Mouse (Mus musculus) liver, embryonic 14.5 days (tissue): ENCODE data around the gene Nr4a3. TPM values are rescaled to one million over a fixed set of nuclear protein-coding genes. Genes with fewer than 3 reads are reported as not detected.

Source experiments
- ATAC-seq: fragments of 200-750 bp; cut with Nextera tagmentation; 2 replicates; pipeline ENCODE4 v1.8.0; 2017; ENCODE audit warnings: moderate number of reproducible peaks, mild to moderate bottlenecking, moderate library complexity; ENCODE audit not compliant: insufficient read depth
- DNase-seq, 3 experiments: peaks; one replicate each; pipeline ENCODE4 v3.0.0-alpha.2; 2012 to 2013; ENCODE audit warnings: low read depth in 3 of 3, low spot score in 3 of 3
- H3K27ac ChIP-seq: fragments of 300-500 bp; sonication (generic); 2 replicates; pipeline ENCODE4 v1.5.1; 2014; ENCODE audit warnings: moderate library complexity, mild to moderate bottlenecking, control low read depth, inconsistent platforms
- H3K27me3 ChIP-seq: fragments of 300-500 bp; sonication (generic); 2 replicates; pipeline ENCODE4 v1.6.1; 2014; ENCODE audit warnings: mild to moderate bottlenecking, low read length, moderate library complexity; ENCODE audit not compliant: control insufficient read depth, insufficient read depth
- H3K36me3 ChIP-seq: fragments of 300-500 bp; sonication (generic); replicated peaks from 2 replicates; pipeline ENCODE4 v1.6.1; 2014; ENCODE audit warnings: low read depth; ENCODE audit not compliant: control insufficient read depth, insufficient read depth
- H3K4me1 ChIP-seq, 2 experiments: fragments of 200-500 bp in 1 of 2; fragments of 300-500 bp in 1 of 2; sonication (generic) in 1 of 2; replicated peaks; 2 replicates each; pipeline ENCODE4 v1.6.1; 2012 to 2014; ENCODE audit warnings: antibody characterized with exemption in 1 of 2, inconsistent platforms in 1 of 2, low read length in 1 of 2; ENCODE audit not compliant: control insufficient read depth in 2 of 2, insufficient read depth in 2 of 2
- H3K4me2 ChIP-seq: fragments of 300-500 bp; sonication (generic); 2 replicates; pipeline ENCODE4 v1.6.1; 2014; ENCODE audit warnings: low read depth, mild to moderate bottlenecking, control low read depth, moderate library complexity
- H3K4me3 ChIP-seq, 2 experiments: fragments of 200-500 bp in 1 of 2; fragments of 300-500 bp in 1 of 2; sonication (generic) in 1 of 2; 2 replicates each; pipeline ENCODE4 v1.5.1; 2012 to 2014; ENCODE audit warnings: low read depth in 2 of 2, low read length in 2 of 2, mild to moderate bottlenecking in 2 of 2, control low read depth in 1 of 2, inconsistent platforms in 1 of 2, moderate library complexity in 1 of 2; ENCODE audit not compliant: insufficient read depth in 1 of 2
- H3K9ac ChIP-seq: fragments of 300-500 bp; sonication (generic); replicated peaks from 2 replicates; pipeline ENCODE4 v1.6.1; 2014; ENCODE audit warnings: mild to moderate bottlenecking, control low read depth, moderate library complexity
- H3K9me3 ChIP-seq: fragments of 300-500 bp; sonication (generic); 2 replicates; pipeline ENCODE4 v1.6.1; 2016; ENCODE audit warnings: low read length, mixed read lengths; ENCODE audit not compliant: control insufficient read depth
- CTCF ChIP-seq: IDR thresholded peaks from 2 replicates; pipeline ENCODE4 v1.5.1; 2016; ENCODE audit warnings: antibody characterized with exemption, low read depth, control low read depth
- EP300 ChIP-seq: IDR thresholded peaks from 2 replicates; pipeline ENCODE4 v1.6.1; 2016; ENCODE audit warnings: antibody characterized with exemption, low read depth
- WGBS: fragments of 180-500 bp; shearing (Covaris S2); extraction: QIAGEN DNeasy Blood & Tissue Kit; methylation state at CpG from one replicate; pipeline ENCODE4 v1.1.7; 2014; ENCODE audit not compliant: insufficient replicate concordance; 5-methylcytosine and 5-hydroxymethylcytosine counted together
- polyA plus RNA-seq, 2 experiments: library from polyadenylated mRNA; depleted of rRNA in 1 of 2; stranded (reverse) in 1 of 2; unstranded in 1 of 2; fragments of >200 nt; fragmentation: Nextera tagmentation in 1 of 2; extraction: Ambion mirVana in 1 of 2; gene quantifications; 2 replicates each; pipeline versions ENCODE4 v1.2.1 to v1.2.3; 2012 to 2014

Gene Nr4a3
- polyA plus RNA-seq, 2 experiments, result 0.01 TPM; not detected in 1

DNA sequence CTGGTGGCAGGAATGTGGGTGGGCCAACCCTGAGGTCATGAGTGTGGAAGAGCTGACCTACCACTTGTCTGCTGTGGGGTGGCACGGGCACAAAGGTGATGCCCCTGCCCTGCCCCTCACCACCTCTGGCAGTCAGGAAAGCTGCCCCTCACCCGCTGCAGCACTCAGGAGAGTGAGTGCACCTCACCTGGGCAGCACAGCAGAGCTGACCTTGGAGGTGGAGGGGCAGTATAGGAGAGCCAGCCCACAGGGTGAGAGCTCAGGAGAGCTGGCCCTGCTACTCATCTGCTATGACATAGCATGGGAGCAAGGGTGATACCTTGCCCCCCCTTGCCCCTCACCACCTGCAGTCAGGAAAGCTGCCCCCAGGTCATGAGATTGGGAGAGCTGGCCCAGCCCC, 57.0 kb downstream of the Nr4a3 start:
- Histone ChIP-seq H3K4me3 (no peak overlapping the region), H3K4me1 (no peaks in the 10 kb centered on the region), H3K9me3 (no peaks in the 10 kb centered on the region), H3K4me2 (no peak overlapping the region), H3K9ac (no peak overlapping the region), H3K27me3 (no peaks in the 10 kb centered on the region), H3K27ac (no peak overlapping the region), H3K36me3 (no peaks in the 10 kb centered on the region)
- no peak for TF ChIP-seq CTCF
- TF ChIP-seq EP300, result no peak
- 25% methylated on average over 2 of the region's 2 CpGs for WGBS
- DNase-seq (no peak), ATAC-seq (no peak)

DNA sequence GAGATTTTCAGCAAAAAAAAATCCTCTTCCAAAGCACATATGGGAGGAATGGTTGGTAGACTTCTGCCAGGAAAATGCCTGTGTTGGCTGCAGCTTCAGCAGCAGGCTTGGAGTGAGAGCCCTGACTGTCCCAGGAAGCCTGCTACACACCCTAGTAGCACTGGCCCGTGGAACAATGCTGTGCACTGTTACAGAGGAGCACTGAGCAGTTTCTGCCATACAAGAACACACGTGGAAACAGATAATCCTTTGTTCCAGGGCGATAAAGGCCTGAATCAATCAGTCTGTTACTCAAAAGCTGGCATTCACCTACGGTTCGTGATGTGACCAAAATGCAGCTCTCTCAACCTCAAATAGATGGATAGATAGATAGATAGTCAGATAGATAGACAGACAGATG, 60.4 kb downstream of the Nr4a3 start:
- 66% methylated on average over 5 of the region's 5 CpGs for WGBS
- no peak for TF ChIP-seq EP300
- TF ChIP-seq CTCF, result no peak
- Histone ChIP-seq H3K27me3 (no peaks in the 10 kb centered on the region), H3K27ac (no peak overlapping the region), H3K36me3 (no peaks in the 10 kb centered on the region), H3K4me3 (no peak overlapping the region), H3K9me3 (no peaks in the 10 kb centered on the region), H3K4me1 (no peaks in the 10 kb centered on the region), H3K9ac (no peak overlapping the region), H3K4me2 (no peak overlapping the region)
- DNase-seq (no peak), ATAC-seq (no peak)

DNA sequence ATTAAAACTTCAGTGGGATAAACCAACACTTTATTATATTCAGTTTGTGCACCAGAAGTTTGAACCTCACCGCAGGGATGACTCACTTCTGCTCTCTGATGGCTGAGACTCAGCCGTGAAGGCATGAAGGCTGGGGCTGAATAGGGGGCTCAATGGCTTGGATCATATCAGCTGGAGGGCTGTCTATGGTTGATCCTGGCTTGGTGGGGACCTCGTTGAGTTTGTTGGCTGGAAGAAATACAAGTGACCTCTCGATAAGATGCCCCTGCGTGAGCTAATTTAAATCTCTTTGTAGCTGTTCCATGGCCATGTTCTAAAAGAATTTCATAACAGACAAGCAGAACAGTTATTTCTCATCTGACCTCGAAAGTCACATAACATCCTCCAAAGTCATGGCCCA, 62.1 kb downstream of the Nr4a3 start:
- Histone ChIP-seq H3K4me3 (no peak overlapping the region), H3K27ac (no peak overlapping the region), H3K9me3 (no peaks in the 10 kb centered on the region), H3K4me1 (no peaks in the 10 kb centered on the region), H3K27me3 (no peaks in the 10 kb centered on the region), H3K36me3 (no peaks in the 10 kb centered on the region), H3K9ac (no peak overlapping the region), H3K4me2 (no peak overlapping the region)
- no peak for ATAC-seq
- 55% methylated on average over 6 of the region's 6 CpGs for WGBS
- TF ChIP-seq EP300 (no peak), CTCF (no peak)
- DNase-seq, result no peak

DNA sequence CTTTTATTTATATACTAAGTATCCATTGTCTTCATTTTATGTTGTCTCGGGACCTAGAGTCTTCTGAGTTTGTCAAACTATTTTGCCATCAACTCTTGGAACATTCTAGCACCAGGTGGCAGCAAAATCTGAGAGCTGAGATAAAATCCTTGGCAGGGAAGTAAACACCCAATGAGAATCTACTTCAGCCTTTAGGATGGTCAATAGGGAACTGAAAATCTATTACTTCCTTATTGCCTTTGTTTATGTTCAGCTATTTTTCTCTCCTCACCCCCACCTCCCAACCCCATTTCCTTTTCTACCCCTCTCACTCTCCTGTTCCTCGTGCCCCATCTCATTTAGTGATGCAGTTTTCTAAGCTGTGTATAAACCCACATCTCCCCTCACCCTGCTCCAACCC, 63.6 kb downstream of the Nr4a3 start:
- TF ChIP-seq CTCF (no peak), EP300 (no peak)
- no peaks in the 10 kb centered on the region for H3K9me3 ChIP-seq
- no peaks in the 10 kb centered on the region for H3K27me3 ChIP-seq
- H3K4me1 ChIP-seq, result no peaks in the 10 kb centered on the region
- 31% methylated on average over 2 of the region's 2 CpGs for WGBS
- no peak overlapping the region for H3K4me2 ChIP-seq
- ATAC-seq (no peak), DNase-seq (no peak)
- H3K27ac ChIP-seq, result no peak overlapping the region
- no peak overlapping the region for H3K4me3 ChIP-seq
- no peak overlapping the region for H3K9ac ChIP-seq
- H3K36me3 ChIP-seq, result no peaks in the 10 kb centered on the region

DNA sequence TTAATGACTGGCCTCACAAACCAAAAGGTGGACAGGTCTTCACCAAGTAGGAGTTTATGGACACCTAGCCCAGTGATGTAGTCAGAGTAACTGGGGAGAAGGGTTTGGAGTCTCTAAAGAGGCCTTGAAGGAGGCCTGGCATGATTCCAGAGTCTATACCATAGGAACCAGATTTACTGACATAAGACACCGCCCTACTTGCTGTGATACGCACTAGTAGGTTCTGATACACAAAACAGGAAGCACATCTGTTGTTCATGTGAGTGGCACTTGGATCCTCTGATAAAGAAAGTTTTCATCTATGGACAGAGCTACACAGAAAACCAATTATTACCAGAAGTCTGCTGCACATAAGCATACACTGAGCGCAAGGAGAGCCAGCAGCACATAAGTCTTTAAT, 65.4 kb downstream of the Nr4a3 start:
- ATAC-seq, result no peak
- no peak overlapping the region for H3K9ac ChIP-seq
- TF ChIP-seq EP300 (no peak), CTCF (no peak)
- no peaks in the 10 kb centered on the region for H3K27me3 ChIP-seq
- no peaks in the 10 kb centered on the region for H3K9me3 ChIP-seq
- no peak overlapping the region for H3K4me2 ChIP-seq
- no peak for DNase-seq
- no peaks in the 10 kb centered on the region for H3K4me1 ChIP-seq
- H3K27ac ChIP-seq, result no peak overlapping the region
- H3K36me3 ChIP-seq, result no peaks in the 10 kb centered on the region
- WGBS, result 55% methylated on average over 3 of the region's 3 CpGs
- no peak overlapping the region for H3K4me3 ChIP-seq
